Mouse (Mus musculus) C2C12 (cell line): ENCODE measurements around the gene Btnl2. TPM values are rescaled to one million over a fixed set of nuclear protein-coding genes. Genes with fewer than 3 reads are reported as not detected.

Experiments used
- H3K27me3 ChIP-seq: one replicate; pipeline ENCODE4 v1.6.1; 2011; ENCODE audit not compliant: control insufficient read depth, insufficient read depth, insufficient read length
- H3K36me3 ChIP-seq: one replicate; pipeline ENCODE4 v1.6.1; 2011; ENCODE audit not compliant: control insufficient read depth, insufficient read depth
- H3K4me3 ChIP-seq: one replicate; pipeline ENCODE4 v1.5.1; 2011; ENCODE audit warnings: mild to moderate bottlenecking, control low read depth; ENCODE audit not compliant: poor library complexity, insufficient read depth, severe bottlenecking
- H3K79me2 ChIP-seq: one replicate; pipeline ENCODE4 v1.6.1; 2011; ENCODE audit not compliant: control insufficient read depth, insufficient read depth
- H3K79me3 ChIP-seq: one replicate; pipeline ENCODE4 v1.6.1; 2011; ENCODE audit warnings: low read depth, control low read depth
- H3ac ChIP-seq: one replicate; pipeline ENCODE3; 2011; ENCODE audit warnings: low read depth; ENCODE audit not compliant: control insufficient read depth, insufficient read length
- CEBPB ChIP-seq: IDR thresholded peaks from one replicate; pipeline ENCODE4 v1.6.1; 2011; ENCODE audit warnings: low read depth, mild to moderate bottlenecking, control low read depth, moderate library complexity
- CTCF ChIP-seq: IDR thresholded peaks from one replicate; pipeline ENCODE4 v1.5.1; 2011; ENCODE audit not compliant: control insufficient read depth, insufficient read depth, insufficient read length
- FOSL1 ChIP-seq: IDR thresholded peaks from one replicate; pipeline ENCODE4 v1.8.0; 2011; ENCODE audit warnings: mild to moderate bottlenecking, low read length; ENCODE audit not compliant: poor library complexity, insufficient read depth, severe bottlenecking
- MAX ChIP-seq: IDR thresholded peaks from one replicate; pipeline ENCODE4 v1.6.1; 2011; ENCODE audit warnings: mild to moderate bottlenecking, control low read depth
- MYOD1 ChIP-seq: IDR thresholded peaks from one replicate; pipeline ENCODE4 v1.6.1; 2011; ENCODE audit warnings: low read depth; ENCODE audit not compliant: control insufficient read depth, insufficient read length
- MYOG ChIP-seq: IDR thresholded peaks from one replicate; pipeline ENCODE4 v1.6.1; 2011; ENCODE audit not compliant: control insufficient read depth, insufficient read length; ENCODE audit errors: extremely low read depth
- USF1 ChIP-seq: IDR thresholded peaks from one replicate; pipeline ENCODE4 v1.6.1; 2011; ENCODE audit warnings: low read depth, mild to moderate bottlenecking, control low read depth, moderate library complexity
- polyA plus RNA-seq: library from polyadenylated mRNA; unstranded; fragments of >200 nt; fragmentation: generic; extraction: Trizol; gene quantifications from one replicate; pipeline ENCODE4 v1.2.1, GENCODE M21; 2012; ENCODE audit warnings: missing spikeins

The Btnl2 gene
- polyA plus RNA-seq, 1 experiment: not detected

- no peaks in the 10 kb centered on the region for H3K79me3 ChIP-seq
- TF ChIP-seq USF1: no peak
- no peak for TF ChIP-seq CEBPB
- TF ChIP-seq FOSL1: no peak
- no peak for TF ChIP-seq MYOG
- TF ChIP-seq CTCF: no peak
- no peak for TF ChIP-seq MYOD1
- no peak for TF ChIP-seq MAX
- H3K4me3 ChIP-seq: no peak overlapping the region
- H3K36me3 ChIP-seq: no peaks in the 10 kb centered on the region
- H3ac ChIP-seq: no peak overlapping the region
- H3K27me3 ChIP-seq: no peaks in the 10 kb centered on the region
- H3K79me2 ChIP-seq: no peaks in the 10 kb centered on the region
Observed at GRCm38 (mm10) chr17:34386656-34387055, 32.0 kb downstream of the Btnl2 start.

- no peak overlapping the region for H3ac ChIP-seq
- H3K4me3 ChIP-seq: no peak overlapping the region
- no peaks in the 10 kb centered on the region for H3K79me2 ChIP-seq
- TF ChIP-seq MAX (no peak), USF1 (no peak), CTCF (no peak), FOSL1 (no peak), CEBPB (no peak), MYOG (no peak), MYOD1 (no peak)
- peaks cover 6% of the 10 kb centered on the region for H3K27me3 ChIP-seq
- no peaks in the 10 kb centered on the region for H3K79me3 ChIP-seq
- H3K36me3 ChIP-seq: no peaks in the 10 kb centered on the region
Observed at GRCm38 (mm10) chr17:34388513-34388912, 33.9 kb downstream of the Btnl2 start.

- H3K4me3 ChIP-seq: no peak overlapping the region
- TF ChIP-seq MYOG: no peak
- TF ChIP-seq MAX: no peak
- TF ChIP-seq FOSL1: no peak
- no peak for TF ChIP-seq USF1
- TF ChIP-seq MYOD1: no peak
- TF ChIP-seq CEBPB: no peak
- no peak for TF ChIP-seq CTCF
- no peaks in the 10 kb centered on the region for H3K79me3 ChIP-seq
- no peaks in the 10 kb centered on the region for H3K79me2 ChIP-seq
- peaks cover 6% of the 10 kb centered on the region for H3K27me3 ChIP-seq
- no peak overlapping the region for H3ac ChIP-seq
- H3K36me3 ChIP-seq: no peaks in the 10 kb centered on the region
Observed at GRCm38 (mm10) chr17:34391507-34391906, 36.9 kb downstream of the Btnl2 start.

- no peak overlapping the region for H3K4me3 ChIP-seq
- H3K27me3 ChIP-seq: peaks cover 6% of the 10 kb centered on the region
- TF ChIP-seq MYOD1 (no peak), MAX (no peak), FOSL1 (no peak), MYOG (no peak), USF1 (no peak), CTCF (no peak), CEBPB (no peak)
- no peaks in the 10 kb centered on the region for H3K79me2 ChIP-seq
- H3K36me3 ChIP-seq: no peaks in the 10 kb centered on the region
- no peak overlapping the region for H3ac ChIP-seq
- H3K79me3 ChIP-seq: no peaks in the 10 kb centered on the region
Observed at GRCm38 (mm10) chr17:34392321-34392720, 37.7 kb downstream of the Btnl2 start.

- no peak for TF ChIP-seq MYOD1
- no peak for TF ChIP-seq MAX
- no peak for TF ChIP-seq CEBPB
- no peak for TF ChIP-seq MYOG
- no peak for TF ChIP-seq FOSL1
- TF ChIP-seq USF1: no peak
- TF ChIP-seq CTCF: no peak
Observed at GRCm38 (mm10) chr17:34397357-34397756, 42.7 kb downstream of the Btnl2 start.

More at GRCm38 (mm10) chr17:34397357-34397756, 42.7 kb downstream of the Btnl2 start:
- H3K79me3 ChIP-seq: no peaks in the 10 kb centered on the region
- no peak overlapping the region for H3ac ChIP-seq
- no peaks in the 10 kb centered on the region for H3K36me3 ChIP-seq
- H3K27me3 ChIP-seq: peaks cover 4% of the 10 kb centered on the region
- H3K4me3 ChIP-seq: no peak overlapping the region
- H3K79me2 ChIP-seq: no peaks in the 10 kb centered on the region
